Mouse (Mus musculus): ENCODE data around the gene Abhd18.
"Not testable (repeated sequence)": the region's sequence is repeated elsewhere in the genome, so short reads cannot be mapped to it uniquely, and the experiment has no call there.

Abhd18 gene

GRCm38 (mm10) chr3:40846957-40847017 lies at the start of gene Abhd18:
TSS of gene Abhd18 (plus strand) at chr3:40846970.
- DNase-seq (ENCODE audit: low spot score in 2 of 2) = not testable (repeated sequence)

GRCm38 (mm10) chr3:40798054-40798453 lies 48.7 kb upstream of the Abhd18 start:
- no peak for DNase-seq (ENCODE audit: low spot score in 2 of 2)

GRCm38 (mm10) chr3:40798500-40798899 lies 48.3 kb upstream of the Abhd18 start:
- DNase-seq (ENCODE audit: low spot score in 2 of 2) = peak; percentile 22 to 29

DNA sequence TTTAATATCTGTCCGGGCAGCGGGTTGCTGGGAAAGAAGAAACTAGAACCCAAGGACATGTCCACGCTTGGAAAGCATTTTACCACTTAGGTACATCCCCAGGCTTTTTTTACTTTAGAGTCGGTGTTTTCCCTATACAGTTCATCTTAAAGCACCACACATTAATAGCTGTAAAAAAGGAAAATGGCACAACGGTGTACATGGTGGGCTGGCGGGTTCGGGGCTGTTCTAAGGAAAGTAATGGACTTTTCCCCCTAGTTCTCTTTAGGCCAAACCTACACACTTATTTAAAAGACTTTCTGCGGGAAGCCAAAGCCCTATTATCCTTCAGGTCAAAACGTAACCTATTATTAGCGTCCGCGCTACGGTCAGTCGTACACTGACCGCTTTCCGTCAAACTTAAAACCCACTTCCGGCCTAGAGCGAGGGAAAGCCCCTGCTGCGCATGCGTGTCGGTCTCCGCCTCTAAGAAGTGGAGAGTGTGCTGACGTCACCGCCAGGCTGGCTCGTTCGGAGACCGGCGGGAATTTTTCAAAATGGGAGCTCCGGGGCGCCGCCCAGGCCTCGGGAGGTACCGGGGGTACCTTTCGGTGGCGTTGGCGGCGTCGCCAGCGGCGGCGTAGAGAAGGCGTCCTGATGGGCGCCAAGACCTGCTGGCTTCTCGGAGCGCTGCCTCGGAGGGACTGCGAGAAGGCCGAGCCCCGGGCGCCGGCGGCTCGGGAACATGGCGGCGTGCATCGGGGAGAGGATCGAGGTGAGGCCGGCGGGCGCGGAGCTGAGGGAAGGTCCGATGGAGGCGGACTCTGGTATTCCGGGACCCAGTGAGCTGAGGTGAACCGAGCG lies 47.0 kb upstream of the Abhd18 start, which contains the start of gene Plk4:
Gene Plk4, plus strand, starts transcription at position 490 of the 843 bp plus-strand sequence.
- DNase-seq (ENCODE audit: low spot score in 2 of 2) = peak; percentile 92 to 96

- DNase-seq (ENCODE audit: low spot score in 2 of 2) = peak in 1 of 2 experiments; percentile 25
Observed at GRCm38 (mm10) chr3:40800373-40800823, 46.4 kb upstream of the Abhd18 start.

- DNase-seq (ENCODE audit: low spot score in 2 of 2) = no peak
Observed at GRCm38 (mm10) chr3:40806871-40807270, 39.9 kb upstream of the Abhd18 start.

GRCm38 (mm10) chr3:40808686-40809085 lies 38.1 kb upstream of the Abhd18 start:
- DNase-seq (ENCODE audit: low spot score in 2 of 2) = peak in 1 of 2 experiments; percentile 5

DNA sequence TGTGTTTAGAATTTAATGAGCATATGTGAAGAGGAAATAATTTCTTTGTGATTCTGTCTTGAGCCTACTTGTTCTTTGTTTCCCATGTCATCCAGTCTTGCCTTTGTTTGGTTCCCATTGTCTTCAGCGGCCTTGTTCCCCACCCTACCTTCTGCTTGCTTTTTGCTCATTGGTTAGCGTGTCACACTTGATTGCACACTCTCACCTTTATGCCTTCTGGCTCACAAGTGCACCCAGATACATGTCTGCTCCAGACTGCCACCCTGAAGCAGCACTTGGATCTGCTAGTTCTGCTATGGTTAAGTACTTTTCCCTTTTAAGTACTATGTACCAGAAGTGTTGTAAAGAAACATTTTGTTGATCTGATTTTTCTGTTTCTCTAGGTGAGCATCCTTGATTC lies 36.9 kb upstream of the Abhd18 start:
- no peak for DNase-seq (ENCODE audit: low spot score in 2 of 2)

GRCm38 (mm10) chr3:40813275-40813674 lies 33.5 kb upstream of the Abhd18 start:
- DNase-seq (ENCODE audit: low spot score in 2 of 2) = no peak

DNA sequence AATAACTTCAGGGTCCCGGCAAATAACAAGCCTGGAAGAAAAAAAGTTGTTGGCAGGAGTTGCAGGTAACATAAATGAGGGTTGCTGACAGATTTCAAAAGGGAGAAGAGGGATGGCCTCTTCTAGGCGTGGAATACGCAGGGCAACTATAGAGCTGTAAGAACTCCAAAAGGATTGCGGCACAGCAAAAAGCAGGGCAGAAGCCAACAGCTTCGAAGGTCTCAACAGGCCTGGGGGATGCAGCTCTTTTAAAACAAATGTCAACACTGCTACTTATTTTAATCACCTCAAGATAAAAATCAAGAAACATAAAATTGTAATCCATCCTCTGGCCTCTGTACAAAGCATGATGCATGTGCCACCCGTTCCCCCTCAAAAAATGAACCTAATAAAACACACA lies 1.2 kb upstream of the Abhd18 start:
- DNase-seq (ENCODE audit: low spot score in 2 of 2) = peak in 1 of 2 experiments; percentile 8

- DNase-seq (ENCODE audit: low spot score in 2 of 2) = peak; percentile 85 to 95
Observed at GRCm38 (mm10) chr3:40846473-40846956, 255 bp upstream of the Abhd18 start, which contains the start of gene Mfsd8. TSS of gene Mfsd8 (minus strand) at chr3:40846886.

DNA sequence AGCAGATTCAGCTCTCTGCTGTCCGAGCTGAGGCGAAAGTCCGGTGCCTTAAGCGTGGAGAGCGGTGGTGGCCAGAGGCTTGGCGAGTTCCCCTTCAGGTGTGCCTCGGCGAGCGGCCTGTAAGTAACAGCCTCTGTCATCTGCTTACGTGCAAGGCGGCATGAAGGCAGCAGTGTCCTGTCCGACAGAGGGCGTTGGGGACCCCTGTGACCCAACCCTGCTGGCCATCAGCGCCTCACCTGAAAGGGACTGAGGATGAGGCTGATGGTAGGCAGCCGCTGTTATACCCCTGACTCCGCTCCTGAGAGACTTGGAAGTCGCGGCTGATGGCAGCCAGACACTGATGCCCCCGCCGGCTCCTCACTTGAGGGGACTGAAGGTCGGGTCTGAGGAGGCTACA lies 248 bp downstream of the Abhd18 start:
- peak; percentile 29 to 38 for DNase-seq (ENCODE audit: low spot score in 2 of 2)

- not testable (repeated sequence) for DNase-seq (ENCODE audit: low spot score in 2 of 2)
Observed at GRCm38 (mm10) chr3:40847936-40848335, 1.2 kb downstream of the Abhd18 start.

- DNase-seq (ENCODE audit: low spot score in 2 of 2) = not testable (repeated sequence)
Observed at GRCm38 (mm10) chr3:40853123-40853738, 6.5 kb downstream of the Abhd18 start.

DNA sequence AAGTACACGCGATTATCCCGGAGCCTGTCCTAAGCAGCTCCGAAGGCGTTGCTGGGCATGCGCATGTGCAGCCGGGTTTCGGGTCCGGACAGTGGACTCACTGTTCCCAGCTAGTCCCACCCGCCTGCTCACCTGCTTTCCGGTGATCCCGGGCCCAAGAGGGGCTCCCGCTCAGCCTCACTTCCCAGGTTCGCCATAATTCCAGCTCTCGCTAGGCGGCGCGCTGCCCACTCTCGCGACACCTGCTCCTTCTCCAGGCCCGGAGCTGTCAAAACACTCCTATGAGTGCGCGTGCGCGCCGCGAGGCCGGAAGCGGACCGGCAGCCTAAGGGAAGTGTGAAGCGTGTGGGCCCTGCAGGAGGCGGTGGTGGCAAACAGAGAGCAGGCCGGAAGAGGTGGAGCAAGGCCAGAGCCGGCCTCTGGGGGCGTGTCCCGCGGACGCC lies 47.1 kb downstream of the Abhd18 start:
- peak; percentile 93 to 98 for DNase-seq (ENCODE audit: low spot score in 2 of 2)

GRCm38 (mm10) chr3:40894336-40894735 lies 47.6 kb downstream of the Abhd18 start:
- peak in 1 of 2 experiments; percentile 1 for DNase-seq (ENCODE audit: low spot score in 2 of 2)

GRCm38 (mm10) chr3:40902443-40902842 lies 55.7 kb downstream of the Abhd18 start, which contains the start of gene 1700034I23Rik:
TSS of gene 1700034I23Rik (minus strand) at chr3:40902543.
- DNase-seq (ENCODE audit: low spot score in 2 of 2) = not testable (repeated sequence)

GRCm38 (mm10) chr3:40938189-40938588 lies 91.4 kb downstream of the Abhd18 start:
- no peak for DNase-seq (ENCODE audit: low spot score in 2 of 2)

DNA sequence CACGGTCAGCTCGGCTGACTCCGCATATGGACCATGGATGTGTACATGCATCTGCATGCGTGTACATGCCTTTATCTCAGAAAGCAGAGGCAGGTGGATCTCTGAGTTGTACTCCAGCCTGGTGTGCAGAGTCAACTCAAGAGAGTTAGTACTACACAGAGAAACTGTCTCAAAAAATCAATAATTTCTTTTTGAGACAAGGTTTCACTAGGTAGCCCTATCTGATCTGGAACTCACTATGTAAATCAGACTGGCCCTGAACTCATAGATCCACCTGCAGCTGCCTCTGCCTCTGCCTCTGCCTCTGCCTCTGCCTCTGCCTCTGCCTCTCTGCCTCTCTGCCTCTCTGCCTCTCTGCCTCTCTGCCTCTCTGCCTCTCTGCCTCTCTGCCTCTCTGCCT lies 91.8 kb downstream of the Abhd18 start:
- no peak for DNase-seq (ENCODE audit: low spot score in 2 of 2)

DNA sequence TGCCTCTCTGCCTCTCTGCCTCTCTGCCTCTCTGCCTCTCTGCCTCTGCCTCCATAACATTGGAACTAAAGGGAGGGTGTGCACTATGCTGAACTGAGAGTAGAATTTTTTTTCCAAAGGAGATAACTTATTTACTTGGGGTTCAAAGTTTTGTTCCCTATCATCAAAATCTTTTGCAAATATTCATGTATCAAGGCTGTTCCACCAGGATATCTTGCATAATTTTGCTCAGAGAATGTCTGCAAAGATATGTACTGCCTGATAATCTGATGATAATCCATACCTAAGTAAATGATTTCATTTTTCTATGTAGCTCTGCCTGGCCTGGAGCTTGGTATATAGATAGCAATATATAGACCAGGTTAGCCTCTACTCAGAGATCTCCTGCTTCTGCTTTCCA lies 92.2 kb downstream of the Abhd18 start:
- no peak for DNase-seq (ENCODE audit: low spot score in 2 of 2)

GRCm38 (mm10) chr3:40949170-40949902 lies 102.6 kb downstream of the Abhd18 start, which contains the start of gene Larp1b:
TSS of gene Larp1b (plus strand) at chr3:40949828.
- peak; percentile 100 for DNase-seq (ENCODE audit: low spot score in 2 of 2)

DNA sequence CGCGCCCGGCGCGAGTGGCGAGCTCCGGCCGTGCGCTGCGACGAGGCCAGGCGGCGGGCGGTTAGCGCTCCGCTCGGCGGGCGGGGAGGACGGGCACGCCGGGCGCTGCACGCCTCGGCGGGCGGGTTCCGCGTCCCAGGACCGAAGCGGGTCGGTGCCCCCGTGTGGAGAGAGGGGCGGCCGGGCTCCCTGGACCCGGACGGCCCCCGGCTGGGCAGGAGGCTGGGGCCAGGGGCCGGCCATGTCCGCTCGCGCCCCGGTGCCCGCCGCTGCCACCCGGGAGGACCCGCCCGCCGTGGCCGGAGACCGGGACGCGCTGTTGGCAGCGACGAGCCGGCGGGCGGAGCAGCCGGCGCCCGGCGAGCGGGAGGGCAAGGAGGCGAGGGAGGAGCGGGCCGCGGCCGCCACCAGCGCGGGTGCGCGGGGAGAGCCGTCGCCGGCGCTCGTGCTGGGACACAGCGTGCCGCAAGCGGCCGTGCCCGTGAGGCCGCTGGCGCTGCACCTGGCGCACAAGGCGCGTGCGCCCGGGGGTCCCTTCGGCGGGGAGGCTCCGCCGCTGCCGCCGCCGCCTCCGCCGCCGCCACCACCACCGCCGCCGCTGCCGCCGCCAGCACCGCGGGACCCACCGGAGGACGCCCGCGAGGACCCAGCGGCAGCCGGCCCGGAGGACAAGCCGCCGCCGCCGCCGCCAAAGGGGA lies 103.3 kb downstream of the Abhd18 start:
- peak in 1 of 2 experiments; percentile 42 for DNase-seq (ENCODE audit: low spot score in 2 of 2)
